Mouse (Mus musculus): ENCODE data around the gene Card6. TPM values are rescaled to one million over a fixed set of nuclear protein-coding genes. Genes with fewer than 3 reads are reported as not detected.
A peak's percentile ranks its signal among the peaks of the same experiment; 100 is the strongest.

The Card6 gene
- polyA plus RNA-seq, 1 experiment from 2014 or later = 1.9 TPM

- H3K4me2 ChIP-seq (ENCODE audit: low read depth, low read length) = peak overlapping the region; percentile 46; the same call in 1 of the 2 replicates
Observed at GRCm38 (mm10) chr15:5108655-5109040, 309 bp upstream of the Card6 start.

GRCm38 (mm10) chr15:5106293-5106692 is 2.0 kb downstream of the Card6 start:
- 43% methylated on average over 2 of the region's 2 CpGs for WGBS

More at GRCm38 (mm10) chr15:5108655-5109040, 309 bp upstream of the Card6 start:
- Histone ChIP-seq H3K36me3 (ENCODE audit: control insufficient read depth, insufficient read depth, low read length) (no peaks in the 10 kb centered on the region), H3K9ac (ENCODE audit: low read depth, low read length) (no peak overlapping the region), H3K4me1 (ENCODE audit: control insufficient read depth, insufficient read depth, low read length) (no peaks in the 10 kb centered on the region), H3K4me3 (ENCODE audit: low read depth, low read length) (no peak overlapping the region), H3K9me3 (ENCODE audit: control insufficient read depth, low read length) (no peaks in the 10 kb centered on the region), H3K27ac (replicated peaks; ENCODE audit: low read depth, low read length) (no peak overlapping the region), H3K27me3 (replicated peaks; ENCODE audit: control insufficient read depth, insufficient read depth, low read length) (no peaks in the 10 kb centered on the region)
- no peak for DNase-seq (ENCODE audit: low spot score)
- no peak for ATAC-seq (ENCODE audit: low read depth)
- 80% methylated on average over 3 of the region's 3 CpGs for WGBS

GRCm38 (mm10) chr15:5105891-5106290 is 2.4 kb downstream of the Card6 start:
- H3K36me3 ChIP-seq (ENCODE audit: control insufficient read depth, insufficient read depth, low read length) = no peaks in the 10 kb centered on the region
- 76% methylated on average over 6 of the region's 6 CpGs for WGBS
- H3K9ac ChIP-seq (ENCODE audit: low read depth, low read length) = no peak overlapping the region
- no peaks in the 10 kb centered on the region for H3K4me1 ChIP-seq (ENCODE audit: control insufficient read depth, insufficient read depth, low read length)
- no peak overlapping the region for H3K27ac ChIP-seq (replicated peaks; ENCODE audit: low read depth, low read length)
- H3K4me2 ChIP-seq (ENCODE audit: low read depth, low read length) = no peak overlapping the region
- no peak for DNase-seq (ENCODE audit: low spot score)
- no peak overlapping the region for H3K4me3 ChIP-seq (ENCODE audit: low read depth, low read length)
- no peaks in the 10 kb centered on the region for H3K9me3 ChIP-seq (ENCODE audit: control insufficient read depth, low read length)
- ATAC-seq (ENCODE audit: low read depth) = no peak; the same call in 1 of the 2 replicates
- H3K27me3 ChIP-seq (replicated peaks; ENCODE audit: control insufficient read depth, insufficient read depth, low read length) = no peaks in the 10 kb centered on the region

More at GRCm38 (mm10) chr15:5106293-5106692, 2.0 kb downstream of the Card6 start:
- Histone ChIP-seq H3K4me3 (ENCODE audit: low read depth, low read length) (no peak overlapping the region), H3K27ac (replicated peaks; ENCODE audit: low read depth, low read length) (no peak overlapping the region), H3K27me3 (replicated peaks; ENCODE audit: control insufficient read depth, insufficient read depth, low read length) (no peaks in the 10 kb centered on the region), H3K4me1 (ENCODE audit: control insufficient read depth, insufficient read depth, low read length) (no peaks in the 10 kb centered on the region), H3K9ac (ENCODE audit: low read depth, low read length) (no peak overlapping the region), H3K4me2 (ENCODE audit: low read depth, low read length) (no peak overlapping the region), H3K9me3 (ENCODE audit: control insufficient read depth, low read length) (no peaks in the 10 kb centered on the region), H3K36me3 (ENCODE audit: control insufficient read depth, insufficient read depth, low read length) (no peaks in the 10 kb centered on the region)
- no peak for ATAC-seq (ENCODE audit: low read depth)
- no peak for DNase-seq (ENCODE audit: low spot score)

GRCm38 (mm10) chr15:5102312-5102711 is 6.0 kb downstream of the Card6 start:
- no peaks in the 10 kb centered on the region for H3K36me3 ChIP-seq (ENCODE audit: control insufficient read depth, insufficient read depth, low read length)
- no peak overlapping the region for H3K4me3 ChIP-seq (ENCODE audit: low read depth, low read length)
- no peaks in the 10 kb centered on the region for H3K9me3 ChIP-seq (ENCODE audit: control insufficient read depth, low read length)

GRCm38 (mm10) chr15:5097376-5097775 is 11.0 kb downstream of the Card6 start:
- no peak for DNase-seq (ENCODE audit: low spot score)
- Histone ChIP-seq H3K36me3 (ENCODE audit: control insufficient read depth, insufficient read depth, low read length) (no peaks in the 10 kb centered on the region), H3K9me3 (ENCODE audit: control insufficient read depth, low read length) (no peaks in the 10 kb centered on the region), H3K4me2 (ENCODE audit: low read depth, low read length) (no peak overlapping the region), H3K4me3 (ENCODE audit: low read depth, low read length) (no peak overlapping the region), H3K4me1 (ENCODE audit: control insufficient read depth, insufficient read depth, low read length) (no peaks in the 10 kb centered on the region), H3K27me3 (replicated peaks; ENCODE audit: control insufficient read depth, insufficient read depth, low read length) (no peaks in the 10 kb centered on the region), H3K27ac (replicated peaks; ENCODE audit: low read depth, low read length) (no peak overlapping the region), H3K9ac (ENCODE audit: low read depth, low read length) (no peak overlapping the region)
- no peak for ATAC-seq (ENCODE audit: low read depth)
- WGBS = 94% methylated on average over 1 of the region's 1 CpGs

More at GRCm38 (mm10) chr15:5102312-5102711, 6.0 kb downstream of the Card6 start:
- H3K27me3 ChIP-seq (replicated peaks; ENCODE audit: control insufficient read depth, insufficient read depth, low read length) = no peaks in the 10 kb centered on the region
- WGBS = 91% methylated on average over 4 of the region's 4 CpGs
- no peak overlapping the region for H3K27ac ChIP-seq (replicated peaks; ENCODE audit: low read depth, low read length)
- DNase-seq (ENCODE audit: low spot score) (no peak), ATAC-seq (ENCODE audit: low read depth) (no peak)
- H3K4me1 ChIP-seq (ENCODE audit: control insufficient read depth, insufficient read depth, low read length) = no peaks in the 10 kb centered on the region
- no peak overlapping the region for H3K4me2 ChIP-seq (ENCODE audit: low read depth, low read length)
- H3K9ac ChIP-seq (ENCODE audit: low read depth, low read length) = no peak overlapping the region

- Histone ChIP-seq H3K27me3 (replicated peaks; ENCODE audit: control insufficient read depth, insufficient read depth, low read length) (no peaks in the 10 kb centered on the region), H3K4me2 (ENCODE audit: low read depth, low read length) (no peak overlapping the region), H3K36me3 (ENCODE audit: control insufficient read depth, insufficient read depth, low read length) (no peaks in the 10 kb centered on the region), H3K4me3 (ENCODE audit: low read depth, low read length) (no peak overlapping the region), H3K9ac (ENCODE audit: low read depth, low read length) (no peak overlapping the region), H3K9me3 (ENCODE audit: control insufficient read depth, low read length) (no peaks in the 10 kb centered on the region), H3K27ac (replicated peaks; ENCODE audit: low read depth, low read length) (no peak overlapping the region), H3K4me1 (ENCODE audit: control insufficient read depth, insufficient read depth, low read length) (no peaks in the 10 kb centered on the region)
- ATAC-seq (ENCODE audit: low read depth) (no peak), DNase-seq (ENCODE audit: low spot score) (no peak)
- WGBS = 86% methylated on average over 11 of the region's 11 CpGs
Observed at GRCm38 (mm10) chr15:5095534-5096301, 12.6 kb downstream of the Card6 start.

- Histone ChIP-seq H3K4me2 (ENCODE audit: low read depth, low read length) (no peak overlapping the region), H3K9me3 (ENCODE audit: control insufficient read depth, low read length) (no peaks in the 10 kb centered on the region), H3K27ac (replicated peaks; ENCODE audit: low read depth, low read length) (no peak overlapping the region), H3K4me3 (ENCODE audit: low read depth, low read length) (no peak overlapping the region), H3K4me1 (ENCODE audit: control insufficient read depth, insufficient read depth, low read length) (peaks cover 6% of the 10 kb centered on the region; the same call in 1 of the 2 replicates), H3K27me3 (replicated peaks; ENCODE audit: control insufficient read depth, insufficient read depth, low read length) (no peaks in the 10 kb centered on the region), H3K9ac (ENCODE audit: low read depth, low read length) (no peak overlapping the region), H3K36me3 (ENCODE audit: control insufficient read depth, insufficient read depth, low read length) (no peaks in the 10 kb centered on the region)
- no peak for ATAC-seq (ENCODE audit: low read depth)
- WGBS = 90% methylated on average over 10 of the region's 10 CpGs
- DNase-seq (ENCODE audit: low spot score) = no peak
Observed at GRCm38 (mm10) chr15:5090131-5090530, 18.2 kb downstream of the Card6 start.

- Histone ChIP-seq H3K4me3 (ENCODE audit: low read depth, low read length) (no peak overlapping the region), H3K9me3 (ENCODE audit: control insufficient read depth, low read length) (no peaks in the 10 kb centered on the region), H3K9ac (ENCODE audit: low read depth, low read length) (no peak overlapping the region), H3K27me3 (replicated peaks; ENCODE audit: control insufficient read depth, insufficient read depth, low read length) (no peaks in the 10 kb centered on the region), H3K4me2 (ENCODE audit: low read depth, low read length) (no peak overlapping the region), H3K27ac (replicated peaks; ENCODE audit: low read depth, low read length) (no peak overlapping the region; the same call in 1 of the 2 replicates), H3K4me1 (ENCODE audit: control insufficient read depth, insufficient read depth, low read length) (peaks cover 6% of the 10 kb centered on the region; the same call in 1 of the 2 replicates), H3K36me3 (ENCODE audit: control insufficient read depth, insufficient read depth, low read length) (no peaks in the 10 kb centered on the region)
- 53% methylated on average over 7 of the region's 7 CpGs for WGBS
- DNase-seq (ENCODE audit: low spot score) (peak; percentile 68), ATAC-seq (ENCODE audit: low read depth) (peak; percentile 47; the same call in 1 of the 2 replicates)
Observed at GRCm38 (mm10) chr15:5088850-5089608, 19.3 kb downstream of the Card6 start.

Measured in embryonic facial prominence, embryonic 14.5 days (tissue).